Mouse (Mus musculus): ENCODE measurements around the gene Etl4. TPM values are rescaled to one million over a fixed set of nuclear protein-coding genes. Genes with fewer than 3 reads are reported as not detected.

Etl4 gene
- polyA plus RNA-seq, 1 experiment: 154 TPM

- Histone ChIP-seq H3K9me3 (replicated peaks; ENCODE audit: control insufficient read depth, insufficient read depth, low read length, poor library complexity, severe bottlenecking) (no peaks in the 10 kb centered on the region), H3K27me3 (ENCODE audit: control insufficient read depth, insufficient read depth, low read length, poor library complexity, severe bottlenecking) (no peaks in the 10 kb centered on the region; the same call in 1 of the 2 replicates), H3K9ac (ENCODE audit: low read depth, poor library complexity, severe bottlenecking) (no peak overlapping the region), H3K4me3 (ENCODE audit: low read depth, low read length) (no peak overlapping the region), H3K27ac (ENCODE audit: insufficient read depth, low read length) (no peak overlapping the region), H3K4me1 (ENCODE audit: control insufficient read depth, insufficient read depth, low read length) (no peaks in the 10 kb centered on the region), H3K36me3 (ENCODE audit: control insufficient read depth, insufficient read depth, low read length, poor library complexity, severe bottlenecking) (no peaks in the 10 kb centered on the region)
- TF ChIP-seq EP300 (IDR thresholded peaks at IDR 0.05; ENCODE audit: insufficient read depth, low read depth, low read length): no peak
- TF ChIP-seq POLR2A (IDR thresholded peaks at IDR 0.05; ENCODE audit: insufficient read depth, low read length): no peak
- no peak for TF ChIP-seq CTCF (IDR thresholded peaks at IDR 0.05; ENCODE audit: low read depth, low read length)
Observed at GRCm38 (mm10) chr2:20826258-20826657, 916.7 kb downstream of the Etl4 start.

- Histone ChIP-seq H3K9ac (ENCODE audit: low read depth, poor library complexity, severe bottlenecking) (no peak overlapping the region), H3K4me1 (ENCODE audit: control insufficient read depth, insufficient read depth, low read length) (no peaks in the 10 kb centered on the region), H3K36me3 (ENCODE audit: control insufficient read depth, insufficient read depth, low read length, poor library complexity, severe bottlenecking) (no peaks in the 10 kb centered on the region), H3K27me3 (ENCODE audit: control insufficient read depth, insufficient read depth, low read length, poor library complexity, severe bottlenecking) (no peaks in the 10 kb centered on the region; the same call in 1 of the 2 replicates), H3K9me3 (replicated peaks; ENCODE audit: control insufficient read depth, insufficient read depth, low read length, poor library complexity, severe bottlenecking) (no peaks in the 10 kb centered on the region), H3K4me3 (ENCODE audit: low read depth, low read length) (no peak overlapping the region), H3K27ac (ENCODE audit: insufficient read depth, low read length) (no peak overlapping the region)
- no peak for TF ChIP-seq EP300 (IDR thresholded peaks at IDR 0.05; ENCODE audit: insufficient read depth, low read depth, low read length)
- no peak for TF ChIP-seq POLR2A (IDR thresholded peaks at IDR 0.05; ENCODE audit: insufficient read depth, low read length)
- TF ChIP-seq CTCF (IDR thresholded peaks at IDR 0.05; ENCODE audit: low read depth, low read length): no peak
Observed at GRCm38 (mm10) chr2:20830882-20831281, 921.3 kb downstream of the Etl4 start.

- no peak overlapping the region for H3K27ac ChIP-seq (ENCODE audit: insufficient read depth, low read length)
- no peaks in the 10 kb centered on the region for H3K36me3 ChIP-seq (ENCODE audit: control insufficient read depth, insufficient read depth, low read length, poor library complexity, severe bottlenecking)
- no peak overlapping the region for H3K9ac ChIP-seq (ENCODE audit: low read depth, poor library complexity, severe bottlenecking)
- no peaks in the 10 kb centered on the region; the same call in 1 of the 2 replicates for H3K27me3 ChIP-seq (ENCODE audit: control insufficient read depth, insufficient read depth, low read length, poor library complexity, severe bottlenecking)
- no peak for TF ChIP-seq CTCF (IDR thresholded peaks at IDR 0.05; ENCODE audit: low read depth, low read length)
- no peak for TF ChIP-seq EP300 (IDR thresholded peaks at IDR 0.05; ENCODE audit: insufficient read depth, low read depth, low read length)
- TF ChIP-seq POLR2A (IDR thresholded peaks at IDR 0.05; ENCODE audit: insufficient read depth, low read length): no peak
- H3K9me3 ChIP-seq (replicated peaks; ENCODE audit: control insufficient read depth, insufficient read depth, low read length, poor library complexity, severe bottlenecking): no peaks in the 10 kb centered on the region
- no peaks in the 10 kb centered on the region for H3K4me1 ChIP-seq (ENCODE audit: control insufficient read depth, insufficient read depth, low read length)
- H3K4me3 ChIP-seq (ENCODE audit: low read depth, low read length): no peak overlapping the region
Observed at GRCm38 (mm10) chr2:20831608-20832406, 922.2 kb downstream of the Etl4 start.

- no peaks in the 10 kb centered on the region for H3K4me1 ChIP-seq (ENCODE audit: control insufficient read depth, insufficient read depth, low read length)
- no peaks in the 10 kb centered on the region for H3K27me3 ChIP-seq (ENCODE audit: control insufficient read depth, insufficient read depth, low read length, poor library complexity, severe bottlenecking)
- H3K27ac ChIP-seq (ENCODE audit: insufficient read depth, low read length): no peak overlapping the region
- no peaks in the 10 kb centered on the region for H3K9me3 ChIP-seq (replicated peaks; ENCODE audit: control insufficient read depth, insufficient read depth, low read length, poor library complexity, severe bottlenecking)
- peaks cover 41% of the 10 kb centered on the region for H3K36me3 ChIP-seq (ENCODE audit: control insufficient read depth, insufficient read depth, low read length, poor library complexity, severe bottlenecking)
- no peak overlapping the region for H3K4me3 ChIP-seq (ENCODE audit: low read depth, low read length)
- H3K9ac ChIP-seq (ENCODE audit: low read depth, poor library complexity, severe bottlenecking): no peak overlapping the region
- no peak for TF ChIP-seq POLR2A (IDR thresholded peaks at IDR 0.05; ENCODE audit: insufficient read depth, low read length)
- no peak for TF ChIP-seq EP300 (IDR thresholded peaks at IDR 0.05; ENCODE audit: insufficient read depth, low read depth, low read length)
- no peak for TF ChIP-seq CTCF (IDR thresholded peaks at IDR 0.05; ENCODE audit: low read depth, low read length)
Observed at GRCm38 (mm10) chr2:20849346-20849745, 939.8 kb downstream of the Etl4 start.
